Mouse (Mus musculus) olfactory bulb, adult 2 months (tissue): ENCODE data around the gene Stra6.

Source experiments
- CTCF ChIP-seq: fragments of 200-500 bp; IDR thresholded peaks from 2 replicates; pipeline ENCODE4 v1.5.1; 2012; ENCODE audit warnings: low read depth, mild to moderate bottlenecking, low read length, moderate library complexity; ENCODE audit not compliant: insufficient read depth
- POLR2A ChIP-seq: fragments of 200-500 bp; IDR thresholded peaks from 2 replicates; pipeline ENCODE4 v1.6.1; 2012; ENCODE audit warnings: mild to moderate bottlenecking, low read depth, low read length, moderate library complexity; ENCODE audit not compliant: insufficient read depth

- TF ChIP-seq POLR2A (no peak), CTCF (no peak)
Measured at GRCm38 (mm10) chr9:58118671-58119070, 55.1 kb downstream of the Stra6 start, which contains the start of gene Ccdc33.
